Mouse (Mus musculus) heart, adult 18-20 months (tissue): ENCODE measurements around the gene Olfr955. TPM values are rescaled to one million over a fixed set of nuclear protein-coding genes. Genes with fewer than 3 reads are reported as not detected.

ENCODE experiments used
- DNase-seq, 2 experiments: peaks; one replicate each; pipeline ENCODE4 v3.0.0; 2021 to 2022; ENCODE audit warnings: mixed read lengths in 1 of 2
- long read RNA-seq, 2 experiments: library from polyadenylated mRNA; stranded (forward); transcript quantifications; one replicate each; pipeline ENCODE4 v2.0.0; 2021
- total RNA-seq, 2 experiments: library from RNA; stranded (reverse); gene quantifications; 2 replicates each; pipeline ENCODE4 v1.2.3; 2021

Gene Olfr955
- not detected for total RNA-seq
- long read RNA-seq, experiment 1, result 0 reads
- long read RNA-seq, experiment 2, result 0 reads

- no peak for DNase-seq
These were observed at the start of gene Olfr955 for GRCm38 (mm10) chr9:39471844-39472243. Gene Olfr955, minus strand, starts transcription at chr9:39471944.

- no peak for DNase-seq
These were observed 46.9 kb upstream of the Olfr955 start for GRCm38 (mm10) chr9:39518595-39518994.

GRCm38 (mm10) chr9:39515531-39515930, 43.8 kb upstream of the Olfr955 start, which contains the start of gene Olfr957:
Gene Olfr957, minus strand, starts transcription at chr9:39515809.
- no peak for DNase-seq

- no peak for DNase-seq
These were observed 37.7 kb upstream of the Olfr955 start for GRCm38 (mm10) chr9:39509412-39509811.

- peak; percentile 2 to 55 for DNase-seq
These were observed 37.3 kb upstream of the Olfr955 start for GRCm38 (mm10) chr9:39508998-39509397.

GRCm38 (mm10) chr9:39493895-39494294, 22.2 kb upstream of the Olfr955 start, which contains the start of gene Olfr44:
Gene Olfr44, minus strand, starts transcription at chr9:39493995.
- DNase-seq, result no peak

GRCm38 (mm10) chr9:39456401-39456800, 15.3 kb downstream of the Olfr955 start, which contains the start of gene Olfr954:
Gene Olfr954, plus strand, starts transcription at chr9:39456701.
- DNase-seq, result no peak

GRCm38 (mm10) chr9:39427048-39427447, 44.7 kb downstream of the Olfr955 start, which contains the start of gene Olfr952:
Gene Olfr952, minus strand, starts transcription at chr9:39427148.
- no peak for DNase-seq

Other genes starting within 250 kb of the Olfr955 start
- not detected for gene Olfr1537, start 221.9 kb downstream of the Olfr955 start, total RNA-seq
- not detected for gene Olfr945, start 195.1 kb downstream of the Olfr955 start, total RNA-seq
- gene Olfr948, start 145.9 kb downstream of the Olfr955 start, total RNA-seq, result not detected
- gene Olfr951, start 84.5 kb downstream of the Olfr955 start, total RNA-seq, result not detected
- not detected for gene Olfr952, start 44.8 kb downstream of the Olfr955 start, total RNA-seq
- gene Olfr954, start 15.2 kb downstream of the Olfr955 start, total RNA-seq, result not detected
- not detected for gene Olfr44, start 22.1 kb upstream of the Olfr955 start, total RNA-seq
- gene Olfr957, start 43.9 kb upstream of the Olfr955 start, total RNA-seq, result not detected
- not detected for gene Olfr958, start 82.1 kb upstream of the Olfr955 start, total RNA-seq
- not detected for gene Olfr959, start 103.6 kb upstream of the Olfr955 start, total RNA-seq
- under 1 TPM; 0.13 to 0.22 TPM for gene AW551984, start 132.5 kb upstream of the Olfr955 start, total RNA-seq
- gene Olfr148, start 138.7 kb upstream of the Olfr955 start, total RNA-seq, result not detected
- not detected for gene Olfr960, start 149.4 kb upstream of the Olfr955 start, total RNA-seq
- not detected for gene Olfr961, start 173.1 kb upstream of the Olfr955 start, total RNA-seq
- not detected for gene Olfr963, start 195.3 kb upstream of the Olfr955 start, total RNA-seq
- not detected for gene Olfr149, start 235.2 kb upstream of the Olfr955 start, total RNA-seq
- not detected for gene Olfr965, start 239.4 kb upstream of the Olfr955 start, total RNA-seq